Mouse (Mus musculus) frontal cortex, postnatal 10 days (tissue): Measurements from ENCODE around the gene Ezh1.

Source experiments
- DNase-seq, 2 experiments: peaks; one replicate each; pipeline ENCODE4 v3.0.0; 2022; ENCODE audit warnings: low spot score in 2 of 2, mixed read lengths in 1 of 2

The Ezh1 gene

DNA sequence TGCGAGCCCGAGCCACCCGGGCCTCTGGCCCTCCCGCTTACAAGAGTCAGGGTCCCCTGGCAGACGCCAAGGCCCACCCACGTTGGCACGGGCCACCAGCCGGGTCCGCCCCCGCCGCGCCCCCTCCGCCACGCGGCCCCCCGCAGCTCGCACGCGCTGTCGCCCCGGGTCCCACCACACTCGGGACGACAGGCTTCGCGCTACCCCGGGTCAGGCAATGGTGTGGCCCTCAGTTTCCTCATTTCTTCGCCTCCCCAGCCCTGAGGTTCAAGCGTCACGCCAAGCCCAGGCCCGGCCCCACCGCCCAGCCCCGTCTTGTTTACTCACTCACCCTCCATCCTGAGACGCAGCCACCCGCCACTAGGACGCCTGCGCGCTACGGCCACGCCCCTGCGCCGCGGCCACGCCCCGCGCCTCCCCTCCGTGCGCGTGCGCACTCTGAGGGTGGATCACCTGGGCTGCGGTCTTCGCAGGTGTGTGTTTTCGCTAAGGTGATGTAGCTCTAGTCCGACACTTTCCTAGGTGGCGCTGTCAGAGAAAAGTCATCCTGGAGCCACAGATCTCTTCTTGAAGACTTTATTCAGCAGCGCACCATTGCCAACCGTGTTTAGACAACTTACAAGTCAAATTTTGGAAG is at the start of gene Ezh1:
Gene Ezh1 (minus strand): TSS at position 399 of the 637 bp plus-strand sequence.
- DNase-seq, result peak; percentile 81 to 82

DNA sequence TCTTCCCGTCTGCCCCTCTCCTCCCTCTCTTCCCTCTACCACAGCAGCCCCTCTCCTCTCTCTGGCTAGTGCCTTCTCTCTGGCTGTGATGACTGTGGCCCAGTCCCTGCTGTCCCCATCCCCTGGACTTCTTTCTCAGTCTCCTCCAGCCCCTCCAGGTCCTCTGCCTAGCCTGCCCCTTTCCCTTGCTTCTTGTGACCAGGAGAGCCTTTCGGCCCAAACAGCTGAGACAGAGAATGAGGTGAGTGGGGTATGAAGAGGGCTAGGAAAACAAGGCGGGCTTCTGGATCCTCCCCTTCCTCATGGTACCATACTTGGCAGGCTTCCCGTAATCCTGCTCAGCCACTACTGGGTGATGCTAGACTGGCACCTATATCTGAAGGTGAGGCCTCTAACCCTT is 49.0 kb upstream of the Ezh1 start:
- DNase-seq, result no peak

DNA sequence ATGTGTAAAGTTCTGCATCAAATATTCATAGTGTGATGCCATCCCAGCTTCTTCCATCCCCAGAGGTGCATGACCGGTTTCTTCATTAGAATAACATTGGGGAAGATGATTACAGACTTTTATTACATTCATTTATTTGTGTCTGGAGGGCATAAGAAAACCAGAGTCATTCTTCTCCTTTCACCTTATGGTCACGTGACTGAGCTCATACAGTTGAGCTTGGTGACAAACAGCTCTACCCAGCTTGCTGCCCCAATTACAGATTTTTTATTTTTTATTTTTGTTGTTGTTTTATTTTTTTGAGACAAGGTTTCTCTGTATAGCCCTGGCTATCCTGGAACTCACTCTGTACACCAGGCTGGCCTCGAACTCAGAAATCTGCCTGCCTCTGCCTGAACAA is 46.2 kb upstream of the Ezh1 start:
- DNase-seq, result no peak

DNA sequence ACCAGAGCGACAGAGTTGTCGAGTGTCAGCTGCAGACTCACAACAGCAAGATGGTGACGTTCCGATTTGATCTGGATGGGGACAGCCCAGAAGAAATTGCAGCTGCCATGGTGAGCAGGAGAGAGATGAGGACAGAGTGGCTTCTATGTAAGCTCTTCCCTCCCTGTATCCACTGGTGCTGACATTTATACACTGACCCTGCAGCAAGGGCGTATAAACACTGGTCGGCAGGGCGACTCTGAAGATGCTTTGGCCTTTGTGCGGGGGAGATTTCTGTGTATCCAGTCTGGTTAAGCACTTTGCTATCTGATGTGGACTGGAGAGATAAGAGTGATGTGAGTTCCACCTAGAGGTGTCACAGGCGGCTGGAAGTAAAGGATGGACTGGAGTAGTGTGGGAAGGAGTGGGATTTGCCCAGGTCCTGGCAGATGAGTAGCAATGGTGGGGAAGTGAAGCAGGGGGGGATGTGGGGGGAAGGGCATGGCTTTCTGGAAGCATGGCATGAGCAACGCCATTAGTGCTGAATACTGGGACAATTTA is 43.4 kb upstream of the Ezh1 start:
- no peak for DNase-seq

DNA sequence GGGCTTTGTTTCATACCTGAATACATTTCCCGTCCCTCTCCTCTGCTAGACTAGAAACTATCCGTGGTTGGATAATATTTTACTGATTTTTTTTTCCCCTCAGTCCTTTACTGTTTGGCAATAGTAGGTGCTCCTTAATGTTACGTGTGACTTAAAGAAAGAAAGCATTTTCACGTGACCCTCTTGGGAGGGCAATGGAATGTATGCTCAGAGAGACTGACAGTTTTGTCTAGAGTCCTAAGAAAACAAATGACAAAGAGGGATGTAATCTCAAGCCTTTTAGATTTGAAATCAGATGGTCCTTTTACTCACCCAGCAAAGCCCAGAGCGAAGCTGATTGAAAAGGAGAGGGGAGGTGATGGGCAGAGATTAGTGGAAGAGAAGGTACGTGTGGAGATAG is 39.6 kb upstream of the Ezh1 start:
- DNase-seq, result no peak

DNA sequence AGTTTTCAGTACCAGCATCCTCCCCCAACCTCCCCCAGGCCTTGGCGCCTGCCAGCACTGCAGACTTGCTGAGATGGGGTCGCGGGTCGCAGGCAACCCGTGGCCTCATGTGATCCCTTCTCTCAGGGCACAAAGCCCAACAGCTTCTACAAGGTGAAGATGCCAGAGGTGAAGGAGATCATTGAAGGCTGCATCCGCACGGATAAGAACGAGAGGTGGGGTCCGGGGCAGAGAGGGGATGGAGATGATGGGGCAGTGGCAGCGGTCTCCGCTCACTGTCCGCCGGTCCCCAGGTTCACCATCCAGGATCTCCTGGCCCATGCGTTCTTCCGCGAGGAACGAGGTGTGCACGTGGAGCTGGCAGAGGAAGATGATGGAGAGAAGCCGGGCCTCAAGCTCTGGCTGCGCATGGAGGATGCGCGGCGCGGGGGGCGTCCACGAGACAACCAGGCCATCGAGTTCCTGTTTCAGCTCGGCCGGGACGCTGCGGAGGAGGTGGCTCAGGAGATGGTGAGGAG is 38.8 kb upstream of the Ezh1 start:
- no peak for DNase-seq

DNA sequence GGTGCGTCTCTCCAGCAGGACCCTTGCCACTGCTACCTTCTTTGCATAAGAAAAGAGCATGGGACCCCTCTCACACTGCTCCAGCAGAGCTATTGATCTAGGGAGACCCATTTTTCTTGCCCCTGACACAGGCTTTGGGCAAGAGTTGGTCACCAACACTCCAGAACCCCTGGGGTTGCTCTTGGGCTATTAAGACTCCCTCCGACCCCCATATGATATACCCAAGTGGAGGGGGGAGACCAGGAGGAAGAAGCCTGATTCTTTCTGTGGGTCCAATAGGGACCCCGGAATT is 37.7 kb upstream of the Ezh1 start:
- no peak for DNase-seq

DNA sequence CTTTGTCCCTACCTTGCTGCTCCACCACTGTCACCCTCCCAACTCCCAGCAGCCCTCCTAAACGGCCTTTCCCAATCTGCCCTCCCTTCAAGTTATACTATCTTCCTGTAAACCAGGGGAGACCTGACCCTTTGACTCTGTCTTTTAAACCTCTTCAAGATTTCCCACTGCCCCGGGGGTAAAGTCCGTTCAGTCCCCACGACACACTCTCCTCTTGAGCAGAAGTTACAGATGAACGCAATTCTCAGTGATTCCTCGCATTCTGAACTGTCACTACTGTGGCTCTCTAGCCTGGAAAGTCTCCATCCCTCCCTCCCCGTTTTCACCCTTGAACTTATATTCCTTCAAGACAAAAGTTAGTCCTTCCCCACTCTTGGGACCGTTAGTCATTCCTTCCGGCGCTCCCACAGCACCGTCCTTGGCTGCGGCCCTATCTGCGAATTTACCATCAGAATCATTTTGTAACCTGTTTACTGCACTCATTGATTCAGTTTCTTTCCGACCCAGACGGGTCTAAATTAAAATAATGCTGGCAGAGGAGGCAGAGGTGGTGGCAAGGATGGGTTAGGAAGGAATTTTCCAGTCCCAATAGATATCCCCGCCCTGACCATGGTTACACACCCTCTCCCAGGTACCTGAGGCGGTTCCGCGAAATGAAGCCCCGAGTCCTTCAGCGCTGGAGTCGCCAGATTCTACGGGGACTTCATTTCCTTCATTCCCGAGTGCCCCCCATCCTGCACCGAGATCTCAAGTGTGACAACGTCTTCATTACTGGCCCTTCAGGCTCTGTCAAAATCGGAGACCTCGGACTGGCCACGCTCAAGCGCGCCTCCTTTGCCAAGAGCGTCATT is 37.1 kb upstream of the Ezh1 start:
- no peak for DNase-seq

DNA sequence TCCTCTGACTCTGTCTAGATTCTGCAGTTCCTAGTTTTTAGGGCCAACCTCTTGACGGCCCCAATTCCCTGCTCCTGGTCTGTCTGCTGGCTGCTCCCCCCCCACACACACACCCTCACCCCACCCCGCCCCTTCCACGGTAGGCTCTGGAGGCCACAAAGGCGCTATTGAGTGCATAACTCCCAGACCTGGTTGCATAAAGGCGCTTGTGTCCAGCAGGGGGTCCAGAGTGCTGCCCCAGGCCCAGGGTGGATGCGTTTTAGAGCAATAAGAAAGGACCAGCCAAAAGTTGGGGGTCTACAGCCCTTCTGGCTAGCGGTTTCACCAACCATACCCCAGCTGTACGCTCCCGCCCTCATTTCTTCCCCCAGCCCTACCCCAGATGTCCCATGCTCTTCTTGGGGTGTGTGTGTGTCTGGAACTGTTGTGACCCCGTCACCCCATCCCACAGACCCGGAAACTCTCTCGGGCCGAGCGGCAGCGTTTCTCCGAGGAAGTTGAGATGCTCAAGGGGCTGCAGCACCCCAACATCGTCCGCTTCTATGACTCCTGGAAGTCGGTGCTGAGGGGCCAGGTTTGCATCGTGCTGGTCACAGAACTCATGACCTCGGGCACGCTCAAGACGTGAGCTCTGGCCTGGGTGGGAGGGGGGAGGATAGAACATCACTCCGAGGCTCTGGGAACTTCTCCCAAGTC is 36.2 kb upstream of the Ezh1 start:
- no peak for DNase-seq

DNA sequence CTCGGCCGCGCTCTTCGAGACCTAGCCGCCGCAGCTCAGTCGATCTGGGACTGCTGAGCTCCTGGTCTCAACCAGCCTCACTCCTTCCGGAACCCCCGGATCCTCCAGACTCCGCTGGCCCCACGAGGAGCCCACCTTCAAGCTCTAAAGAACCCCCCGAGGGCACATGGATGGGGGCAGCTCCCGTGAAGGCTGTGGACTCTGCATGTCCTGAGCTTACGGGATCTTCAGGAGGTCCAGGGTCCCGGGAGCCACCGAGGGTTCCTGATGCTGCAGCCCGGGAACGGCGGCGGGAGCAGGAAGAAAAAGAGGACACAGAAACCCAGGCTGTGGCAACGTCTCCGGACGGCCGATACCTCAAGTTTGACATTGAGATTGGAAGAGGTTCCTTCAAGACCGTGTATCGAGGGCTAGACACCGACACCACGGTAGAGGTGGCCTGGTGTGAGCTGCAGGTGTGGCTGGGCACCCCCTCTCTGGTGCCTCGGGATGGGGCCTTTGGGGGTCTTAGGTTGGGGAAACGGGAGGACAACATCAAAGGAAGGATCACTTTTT is 34.6 kb upstream of the Ezh1 start:
- no peak for DNase-seq

DNA sequence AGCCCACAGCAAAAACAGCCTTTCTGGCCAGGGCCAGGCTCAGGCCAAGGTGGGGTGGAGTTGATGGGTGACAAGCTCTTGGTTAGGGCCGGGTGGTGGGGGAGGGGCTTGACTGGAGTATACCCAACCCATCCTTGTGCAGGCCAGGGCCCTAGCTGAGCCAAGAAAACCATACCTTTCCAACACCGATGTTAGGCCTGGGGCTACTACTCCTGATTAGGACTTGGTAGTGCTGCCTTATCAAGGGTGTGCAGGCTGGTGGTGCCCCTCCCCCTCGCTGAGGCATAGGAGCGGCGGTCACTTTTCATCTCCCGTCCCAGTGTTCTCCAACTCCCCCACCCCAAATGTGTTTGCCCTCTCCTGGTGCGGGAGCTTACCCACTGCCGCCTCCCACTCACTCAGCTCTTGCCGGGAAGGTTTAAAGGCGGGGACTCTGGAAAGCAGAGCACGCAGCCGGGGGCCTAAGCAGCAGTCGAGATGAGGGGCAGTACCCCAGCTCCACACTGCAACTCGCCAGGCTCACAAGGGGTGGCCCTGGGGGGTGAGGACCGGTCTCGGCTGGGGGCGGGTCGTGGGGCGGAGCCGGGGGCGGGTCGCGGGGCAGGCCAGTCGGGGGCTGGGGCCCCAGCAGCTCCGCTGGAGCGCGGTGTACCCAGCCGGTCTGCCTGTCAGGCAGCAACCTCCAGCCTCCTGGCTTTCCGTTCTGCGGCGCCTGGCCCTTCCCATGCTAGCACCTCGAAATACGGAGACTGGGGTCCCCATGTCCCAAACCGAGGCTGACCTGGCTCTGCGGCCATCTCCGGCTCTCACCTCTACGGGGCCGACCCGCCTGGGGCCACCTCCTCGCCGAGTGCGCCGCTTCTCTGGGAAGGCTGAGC is 33.9 kb upstream of the Ezh1 start, which contains the start of gene Wnk4:
Gene Wnk4 (plus strand): TSS at position 620 of the 878 bp plus-strand sequence.
- DNase-seq, result no peak

DNA sequence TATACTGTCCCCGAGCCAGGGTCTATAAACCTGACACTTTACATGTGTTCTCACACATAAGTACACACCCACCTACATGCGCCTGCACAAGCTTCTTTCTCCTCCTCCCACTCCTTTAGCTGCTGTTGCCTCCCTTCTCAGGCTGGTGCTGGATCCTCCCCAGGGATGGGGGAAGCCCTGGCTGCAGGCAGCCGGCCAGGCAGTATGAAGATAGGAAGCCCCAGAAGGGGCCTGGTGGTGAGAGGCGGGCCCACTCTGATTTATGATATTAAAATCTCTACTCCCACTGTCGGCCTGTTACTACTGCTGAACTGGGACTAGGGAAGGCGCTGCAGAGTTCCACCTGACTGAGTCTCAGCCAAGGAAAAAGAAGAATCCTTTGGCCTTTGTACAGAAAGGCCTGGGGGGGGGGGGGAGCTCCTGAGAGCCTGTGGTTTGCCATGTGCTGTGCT is 33.0 kb upstream of the Ezh1 start:
- DNase-seq, result peak in 1 of 2 experiments; percentile 74

DNA sequence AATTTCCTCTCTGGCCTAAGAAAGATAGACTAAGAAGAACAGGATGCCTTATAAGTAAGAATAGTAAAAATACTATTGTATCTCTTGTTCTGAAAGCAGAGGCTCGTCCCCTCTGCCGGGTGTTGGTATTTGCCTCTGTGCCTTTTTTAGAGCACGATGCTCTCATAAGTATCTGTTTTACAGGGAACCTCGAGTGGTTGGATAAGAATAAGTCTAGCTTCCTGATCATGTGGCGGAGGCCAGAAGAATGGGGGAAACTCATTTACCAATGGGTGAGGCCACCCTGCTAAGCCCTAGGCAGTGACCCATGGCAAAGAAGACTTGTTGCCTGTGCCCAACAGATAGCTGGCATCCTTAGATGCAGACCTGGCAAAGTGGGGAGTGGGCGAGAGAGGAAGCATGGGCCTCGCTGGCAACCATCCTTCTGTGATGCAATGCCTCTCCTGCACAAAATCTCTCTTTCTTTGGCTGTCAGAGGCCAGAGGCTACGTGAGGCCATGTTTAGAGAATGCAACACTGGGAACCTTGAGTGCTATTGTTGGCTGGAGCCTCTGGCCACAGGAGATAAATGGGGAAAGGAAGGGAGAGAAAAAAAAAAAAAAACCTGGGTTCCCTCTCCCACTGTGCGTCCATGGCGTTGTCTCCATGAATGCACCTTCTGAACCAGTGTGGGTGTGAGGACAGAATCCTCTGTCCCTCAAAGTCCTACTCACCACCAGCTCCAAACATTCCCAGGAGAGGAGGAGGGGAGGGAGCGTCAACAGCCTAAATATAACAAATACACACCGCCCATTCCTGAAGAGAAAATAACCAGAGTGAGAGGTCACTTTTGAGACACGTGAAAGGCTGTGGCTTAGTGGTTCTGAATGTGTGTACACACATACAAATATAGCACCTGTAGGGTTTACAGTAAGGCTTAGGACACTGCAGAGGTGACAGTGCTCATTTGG is 29.8 kb upstream of the Ezh1 start:
- DNase-seq, result no peak

DNA sequence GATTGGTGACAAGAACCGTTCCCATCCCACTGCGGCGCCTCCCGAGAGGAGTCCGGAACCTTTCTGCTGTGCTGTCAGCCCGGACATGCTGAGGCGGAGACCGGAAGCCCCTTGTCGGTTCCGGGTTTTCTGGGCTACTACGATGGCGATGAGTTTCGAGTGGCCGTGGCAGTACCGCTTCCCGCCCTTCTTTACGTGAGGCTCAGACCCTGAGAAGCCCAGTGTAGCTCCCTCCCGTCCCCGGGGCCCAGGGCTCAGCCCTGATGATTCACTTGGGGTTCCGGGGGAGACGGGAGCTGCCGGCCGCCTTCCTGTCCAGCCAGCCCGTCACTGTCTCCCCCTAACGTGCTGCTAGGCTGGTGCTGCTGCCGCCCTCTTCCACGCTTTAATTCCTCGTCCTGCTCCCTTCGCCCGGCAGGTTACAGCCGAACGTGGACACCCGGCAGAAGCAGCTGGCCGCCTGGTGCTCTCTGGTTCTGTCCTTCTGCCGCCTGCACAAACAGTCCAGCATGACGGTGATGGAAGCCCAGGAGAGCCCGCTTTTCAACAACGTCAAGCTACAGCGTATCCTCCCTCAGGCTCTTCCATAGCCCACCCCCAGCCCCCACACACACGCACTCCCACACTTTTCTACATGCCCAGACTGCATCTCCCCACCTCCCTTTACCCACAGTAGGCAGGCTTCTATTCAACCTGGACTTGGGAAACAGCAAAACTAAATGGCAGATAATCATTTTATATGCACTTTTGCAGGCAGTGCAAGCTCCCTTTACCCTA is 27.5 kb upstream of the Ezh1 start, which contains the start of gene Vps25:
Gene Vps25 (plus strand): TSS at position 95 of the 777 bp plus-strand sequence.
- peak; percentile 69 to 79 for DNase-seq

DNA sequence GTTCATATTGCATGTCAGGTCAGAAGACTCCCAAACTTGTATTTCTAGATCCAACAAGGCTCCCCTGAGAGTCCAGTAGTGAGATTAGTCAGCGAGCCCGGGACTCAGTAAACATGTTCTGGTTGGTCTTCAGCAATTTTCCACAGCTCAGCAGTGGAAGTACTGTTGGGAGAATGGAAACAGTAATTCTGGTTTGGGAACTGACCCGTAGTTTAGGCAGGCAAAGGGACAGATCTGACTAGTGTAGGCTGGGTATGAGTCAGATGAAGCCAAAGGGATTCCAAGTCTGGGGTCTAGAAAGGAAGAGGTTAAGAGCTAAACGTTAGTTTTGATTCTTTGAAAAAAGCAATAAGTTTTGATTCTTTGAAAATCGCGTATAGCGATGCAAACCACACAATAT is 26.7 kb upstream of the Ezh1 start:
- DNase-seq, result no peak

DNA sequence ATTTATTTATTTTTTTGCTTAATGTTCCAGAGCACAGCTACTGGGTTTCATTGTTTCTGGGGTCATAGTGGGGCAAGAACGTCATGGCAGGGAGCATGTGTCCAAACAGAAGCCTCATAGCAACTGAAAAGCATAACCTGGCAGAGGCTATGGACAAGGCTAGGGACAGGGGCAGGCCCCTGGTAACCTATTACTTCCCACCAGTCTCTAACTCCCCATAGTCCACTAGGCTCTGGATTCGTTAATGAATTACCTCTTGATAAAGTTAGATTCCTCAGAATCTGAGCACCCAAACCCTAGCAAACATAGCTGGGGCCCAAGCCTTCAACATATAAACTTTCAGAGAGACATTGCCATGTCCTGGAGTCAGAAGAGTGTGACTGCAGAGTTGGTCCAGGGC is 24.8 kb upstream of the Ezh1 start:
- no peak for DNase-seq

DNA sequence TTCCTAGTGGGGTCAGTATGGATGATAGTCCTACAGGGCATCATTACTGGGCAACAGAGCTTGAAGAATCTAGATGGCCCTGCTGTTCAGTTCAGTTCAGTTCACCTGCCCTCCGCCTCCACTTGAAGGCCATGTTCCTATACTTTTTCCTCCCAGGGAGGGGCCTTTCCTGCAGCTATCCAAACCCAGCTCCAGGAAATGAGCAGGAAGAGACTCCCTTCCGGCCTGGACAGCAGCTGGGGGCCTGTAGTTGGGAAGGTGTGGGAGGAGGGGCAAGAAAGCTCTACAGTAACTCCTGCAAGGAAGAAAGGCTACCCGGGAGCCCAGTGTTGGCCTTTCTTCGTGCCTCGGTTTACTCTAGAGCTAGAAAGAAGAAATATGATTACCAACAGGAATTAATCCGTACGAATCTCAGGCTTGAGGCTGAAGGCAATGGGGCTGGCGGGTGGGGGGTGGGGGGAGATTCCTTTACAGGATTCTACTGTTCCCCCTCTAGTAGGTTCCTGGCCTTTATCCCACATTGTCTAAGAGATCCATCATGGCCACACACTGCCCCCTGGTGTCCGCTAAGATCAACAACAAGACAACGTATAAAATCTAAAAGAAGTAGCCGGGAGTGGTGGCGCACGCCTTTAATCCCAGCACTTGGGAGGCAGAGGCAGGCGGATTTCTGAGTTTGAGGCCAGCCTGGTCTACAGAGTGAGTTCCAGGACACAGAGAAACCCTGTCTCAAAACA is 22.2 kb upstream of the Ezh1 start:
- no peak for DNase-seq

DNA sequence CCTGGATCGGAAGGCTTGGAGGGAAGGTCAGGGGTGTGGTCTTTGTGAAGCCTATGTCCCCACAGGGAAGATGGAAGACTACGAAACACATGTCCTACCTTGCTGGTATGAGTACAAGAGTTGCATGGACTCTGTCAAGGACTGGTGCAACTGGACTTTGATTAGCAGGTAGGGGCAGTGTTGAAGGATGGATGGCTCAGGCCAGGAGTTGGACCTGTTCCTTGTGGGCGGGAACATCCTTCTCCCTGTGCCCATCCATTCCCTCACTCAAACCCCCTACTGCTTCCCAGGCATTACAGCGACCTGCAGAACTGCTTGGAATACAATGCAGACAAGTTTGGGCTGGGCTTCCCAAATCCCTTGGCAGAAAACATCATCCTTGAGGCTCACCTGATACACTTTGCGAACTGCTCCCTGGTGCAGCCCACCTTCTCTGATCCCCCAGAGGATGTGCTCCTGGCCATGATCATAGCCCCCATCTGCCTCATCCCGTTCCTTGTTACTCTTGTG is 21.3 kb upstream of the Ezh1 start:
- no peak for DNase-seq
